Mouse (Mus musculus) thymus, postnatal 36 days (tissue): ENCODE measurements at regions not wholly inside any gene's neighbourhood (a gene's known extent, or its start where the extent isn't known, plus 50 kb on each side); places are given as distances from the start of the nearest gene placed in this dataset.
"Not testable (repeated sequence)": the region's sequence is repeated elsewhere in the genome, so short reads cannot be mapped to it uniquely, and the experiment has no call there.

Experiments used
- DNase-seq, 2 experiments: peaks; one replicate each; pipeline ENCODE4 v3.0.0; 2022; ENCODE audit warnings: mixed read lengths in 2 of 2

DNA sequence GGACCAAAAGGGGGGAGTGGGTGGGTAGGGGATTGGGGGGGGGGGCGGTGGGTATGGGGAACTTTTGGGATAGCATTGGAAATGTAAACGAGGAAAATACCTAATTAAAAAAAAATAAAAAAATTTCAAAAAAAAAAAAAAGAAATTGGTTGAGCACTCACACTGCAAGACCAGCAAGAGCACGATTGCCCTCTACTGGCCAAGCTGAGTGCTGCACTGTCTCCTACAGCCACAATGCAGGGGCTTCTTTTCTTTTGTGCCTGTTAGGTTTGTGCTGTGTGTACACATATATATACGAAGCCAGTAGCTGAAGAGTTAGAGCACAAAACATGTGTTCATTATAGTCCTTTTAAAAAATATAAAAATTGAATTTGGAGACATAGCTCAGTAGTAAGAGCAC, 55.6 kb downstream of the Mup20 start:
- no peak for DNase-seq

DNA sequence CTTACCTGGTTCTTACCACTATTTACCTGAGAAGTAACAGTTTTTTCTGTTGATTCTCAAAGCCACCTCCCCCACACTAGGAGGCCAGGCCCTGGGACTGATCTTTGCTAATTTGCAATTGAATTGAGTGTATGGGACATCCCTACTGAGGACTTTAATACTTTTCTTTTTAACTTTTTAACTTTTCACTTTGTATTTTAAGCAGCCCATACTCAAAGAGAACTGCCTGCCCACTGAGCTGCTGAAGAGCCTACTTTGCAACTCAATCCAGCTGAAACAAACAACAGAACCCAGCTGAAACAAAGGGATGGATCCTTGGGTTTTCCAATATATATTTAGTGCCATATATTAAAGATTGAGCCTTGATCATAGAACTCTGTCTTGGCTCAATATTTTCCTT, 64.0 kb downstream of the Mup20 start:
- DNase-seq, result not testable (repeated sequence)

DNA sequence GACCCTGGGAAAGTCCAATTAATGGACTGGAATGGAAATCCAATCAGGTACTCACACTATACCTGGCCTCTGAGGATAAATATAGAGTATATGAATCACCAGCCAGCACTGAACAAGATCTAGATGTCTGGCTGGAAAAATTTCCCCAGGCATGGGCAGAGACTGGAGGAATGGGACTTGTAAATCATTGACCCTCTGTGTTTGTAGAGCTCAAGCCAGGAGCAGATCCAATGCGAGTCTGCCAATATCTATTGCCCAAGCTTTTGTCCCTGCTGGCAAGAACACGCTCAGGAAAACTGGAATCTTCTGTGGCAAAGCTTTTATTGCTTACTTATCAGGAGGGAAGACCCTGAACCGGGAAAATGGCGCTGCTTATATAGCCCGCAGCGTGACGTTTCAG, 77.8 kb downstream of the Mup20 start:
- no peak for DNase-seq

DNA sequence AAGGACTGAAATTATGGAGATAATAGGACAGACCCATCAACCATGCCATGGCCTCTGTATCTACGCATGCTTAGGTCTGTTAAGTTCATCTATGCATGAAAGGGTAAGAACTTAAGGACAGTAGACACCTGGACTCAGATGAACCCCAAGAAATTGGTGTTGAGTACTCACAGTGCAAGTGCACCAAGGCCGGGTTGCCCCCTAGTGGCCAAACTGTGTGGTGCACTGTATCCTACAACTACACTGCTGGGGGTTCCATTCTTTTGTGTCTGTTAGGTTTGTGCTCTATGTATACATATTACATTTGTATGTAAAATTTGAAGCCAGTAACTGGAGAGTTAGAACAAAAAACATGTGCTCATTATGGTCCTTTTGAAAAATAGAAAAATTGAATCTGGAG, 80.7 kb downstream of the Mup20 start:
- DNase-seq, result peak in 1 of 2 experiments; percentile 4

DNA sequence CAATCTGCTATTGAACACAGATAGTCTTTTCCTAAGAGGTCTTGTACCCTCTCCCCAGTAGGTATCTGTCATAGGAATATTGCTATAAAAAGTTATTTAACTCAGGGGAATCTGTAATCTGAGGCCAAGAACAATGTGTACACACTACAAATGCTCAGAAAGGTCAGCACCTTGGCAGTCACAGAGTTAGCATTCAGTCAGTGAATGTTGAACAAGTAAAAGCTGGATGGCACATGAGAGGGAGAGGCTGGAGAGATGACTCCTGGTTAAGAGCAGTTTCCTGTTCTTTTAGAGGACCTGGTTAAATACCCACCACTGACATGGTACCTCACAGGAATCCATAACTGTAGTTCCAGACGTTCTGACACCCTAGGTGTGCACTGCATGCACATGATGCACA, 84.3 kb downstream of the Mup20 start:
- DNase-seq, result no peak

DNA sequence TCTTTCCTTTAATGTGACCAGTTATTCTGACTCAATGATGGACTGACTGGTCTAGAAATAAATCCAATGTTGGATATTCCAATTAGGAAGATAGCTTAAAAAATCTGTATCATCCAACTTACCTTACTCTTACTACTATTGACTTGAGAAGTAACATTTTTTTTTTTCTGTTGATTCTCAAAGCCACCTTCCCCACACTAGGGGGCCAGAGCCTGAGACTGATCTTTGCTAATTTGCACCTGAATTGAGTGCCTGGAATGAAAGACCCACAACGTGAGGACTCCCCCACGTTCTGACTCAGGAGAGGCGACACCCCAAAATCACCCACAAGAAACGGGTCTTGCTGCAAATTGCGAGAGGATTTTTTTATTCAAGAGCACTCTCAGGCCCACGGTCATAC, 86.3 kb downstream of the Mup20 start:
- DNase-seq, result not testable (repeated sequence)

DNA sequence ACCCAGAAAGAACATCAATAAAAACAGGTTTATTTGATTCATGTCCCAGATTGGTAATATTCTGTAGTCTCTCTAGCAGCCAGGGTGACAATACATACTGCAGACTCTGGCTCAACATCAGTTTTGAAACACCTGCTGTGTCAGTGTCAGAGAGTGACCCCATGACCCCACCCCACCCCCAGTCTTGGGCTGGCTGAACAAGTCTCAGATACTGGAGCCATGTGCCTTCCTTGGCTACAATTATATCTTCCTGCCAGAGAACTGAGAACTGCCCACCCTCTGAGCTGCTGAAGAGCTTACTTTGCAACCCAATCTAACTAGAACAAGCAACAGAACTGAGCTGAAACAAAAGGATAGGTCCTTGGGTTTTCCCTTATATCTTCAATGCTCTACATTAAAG, 91.6 kb downstream of the Mup20 start:
- no peak for DNase-seq
